Mouse (Mus musculus) Muller cell, postnatal 12 days (primary cell): Measurements from ENCODE around the gene Ankle1.
"Not testable (repeated sequence)": the region's sequence is repeated elsewhere in the genome, so short reads cannot be mapped to it uniquely, and the experiment has no call there.

Source experiments
- DNase-seq: peaks from one replicate; pipeline ENCODE4 v3.0.0-alpha.2; 2015; ENCODE audit errors: inconsistent ontology term

Gene Ankle1

DNA sequence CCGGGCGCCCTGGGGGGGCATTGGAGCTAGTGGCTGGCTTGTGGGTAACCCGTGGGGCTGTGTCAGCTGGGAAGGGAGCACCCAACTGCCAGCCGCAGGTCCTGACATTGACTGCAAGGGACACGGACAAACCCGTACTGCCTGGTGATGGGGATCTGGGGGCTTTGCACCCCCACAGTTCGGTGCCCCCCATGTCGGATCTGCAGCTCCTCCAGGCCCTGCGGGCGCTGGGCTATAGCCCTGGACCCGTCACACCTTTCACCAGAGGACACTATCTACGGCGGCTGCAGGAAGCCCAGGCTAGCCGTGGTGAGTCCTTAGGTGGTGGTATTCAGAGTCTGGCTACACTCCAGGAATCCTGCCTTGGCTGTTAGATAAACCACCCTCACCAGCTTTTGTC, 1.6 kb downstream of the Ankle1 start:
- DNase-seq: no peak

DNA sequence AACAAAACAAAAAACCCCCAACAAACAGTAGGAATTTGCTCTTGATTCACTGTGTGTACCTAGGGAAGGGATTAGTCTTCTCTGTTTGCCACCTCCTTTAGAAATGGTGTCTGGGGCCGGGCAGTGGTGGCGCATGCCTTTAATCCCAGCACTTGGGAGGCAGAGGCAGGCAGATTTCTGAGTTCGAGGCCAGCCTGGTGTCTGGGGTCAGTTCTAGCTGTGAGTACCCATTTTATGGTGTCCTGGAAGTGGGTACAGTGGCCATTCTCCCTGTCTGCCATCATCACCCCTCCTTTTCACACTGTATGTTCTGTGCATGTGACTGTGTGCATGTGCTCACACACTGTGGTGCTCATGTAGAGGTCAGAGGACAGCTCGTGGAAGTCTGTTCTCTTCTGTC, 2.4 kb downstream of the Ankle1 start:
- no peak for DNase-seq

DNA sequence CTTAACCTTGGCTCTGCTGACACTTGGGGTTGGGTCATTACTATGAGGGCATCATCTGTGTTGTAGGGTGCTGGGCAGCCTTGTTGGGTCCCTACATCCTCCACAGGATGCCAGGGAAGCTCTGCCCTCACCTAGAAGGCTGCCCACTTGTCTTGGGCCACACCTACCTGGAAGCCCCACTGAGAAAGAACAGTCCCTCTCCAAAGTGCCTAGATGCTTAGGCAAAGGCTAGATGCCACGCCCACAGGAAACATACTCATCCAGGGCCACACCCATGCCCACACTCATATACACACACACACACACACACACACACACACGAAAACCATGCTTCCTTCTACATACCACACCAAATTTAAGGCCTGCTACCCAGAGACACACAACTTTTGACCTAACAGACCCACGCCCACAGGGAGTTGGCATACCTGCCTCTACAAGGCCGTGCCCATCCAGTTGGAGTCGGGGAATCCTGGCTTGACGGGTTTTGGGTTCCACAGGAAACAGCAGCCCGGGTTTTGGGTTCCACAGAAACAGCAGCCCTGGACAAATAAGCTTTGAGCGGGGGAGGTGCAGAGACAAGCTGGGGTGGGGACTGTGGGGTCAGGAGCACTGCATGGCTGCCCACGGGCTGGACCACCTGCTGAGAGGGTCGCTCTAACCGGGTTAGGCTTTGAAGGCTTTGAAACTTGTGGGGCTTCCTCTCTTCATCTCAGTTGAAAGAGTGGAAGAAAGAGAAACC, 5.9 kb downstream of the Ankle1 start:
- DNase-seq: no peak

DNA sequence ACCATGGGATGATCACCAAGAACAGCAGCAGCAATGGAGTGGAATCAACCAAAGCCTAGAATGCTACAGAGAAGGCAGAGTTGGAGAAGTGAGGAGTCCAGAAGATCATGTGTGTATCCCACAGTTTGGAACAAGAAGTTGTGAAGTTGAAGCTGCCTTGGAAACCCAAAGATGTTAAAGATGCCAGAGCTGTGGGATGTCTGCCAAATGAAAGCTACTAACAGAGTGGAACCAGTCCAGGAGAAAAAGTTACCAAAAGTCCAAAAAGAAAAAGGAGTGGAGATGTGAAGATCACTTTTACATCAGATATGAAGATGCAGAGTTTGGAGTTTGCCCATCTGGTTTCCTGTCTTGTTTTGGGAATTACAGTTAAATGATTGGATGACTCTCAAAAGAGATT, 16.3 kb downstream of the Ankle1 start:
- no peak for DNase-seq

DNA sequence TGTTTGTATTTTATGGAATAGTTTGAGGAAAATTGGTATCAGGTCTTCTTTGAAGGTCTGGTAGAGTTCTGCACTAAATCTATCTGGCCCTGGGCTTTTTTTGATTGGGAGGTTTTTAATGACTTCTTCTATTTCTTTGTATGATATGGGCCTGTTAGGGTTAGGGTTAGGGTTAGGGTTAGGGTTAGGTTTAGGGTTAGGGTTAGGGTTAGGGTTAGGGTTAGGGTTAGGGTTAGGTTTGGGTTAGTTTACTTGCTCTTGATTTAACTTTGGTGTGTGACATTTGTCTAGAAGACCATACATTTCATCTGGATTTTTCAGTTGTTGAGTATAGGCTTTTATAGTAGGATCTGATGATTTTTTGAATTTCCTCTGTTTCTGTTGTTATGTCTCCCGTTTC, 27.1 kb downstream of the Ankle1 start:
- DNase-seq: not testable (repeated sequence)

DNA sequence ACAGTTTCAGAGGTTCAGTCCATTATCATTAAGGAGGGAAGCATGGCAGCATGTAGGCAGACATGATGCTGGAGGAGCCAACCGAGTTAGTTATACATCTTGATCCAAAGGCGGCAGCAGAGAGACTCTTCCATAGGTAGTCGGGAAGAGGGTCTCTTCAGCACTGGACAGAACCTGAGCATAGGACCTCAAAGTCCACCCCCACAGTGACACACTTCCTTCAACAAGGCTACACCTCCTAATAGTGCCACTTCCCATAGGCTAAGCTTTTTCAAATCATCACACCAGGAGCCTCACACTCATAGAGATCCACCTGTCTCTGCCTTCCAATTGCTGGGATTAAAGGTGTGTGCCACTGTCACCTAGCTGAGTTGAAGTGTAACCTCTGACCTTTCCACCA, 31.2 kb downstream of the Ankle1 start:
- DNase-seq: no peak

DNA sequence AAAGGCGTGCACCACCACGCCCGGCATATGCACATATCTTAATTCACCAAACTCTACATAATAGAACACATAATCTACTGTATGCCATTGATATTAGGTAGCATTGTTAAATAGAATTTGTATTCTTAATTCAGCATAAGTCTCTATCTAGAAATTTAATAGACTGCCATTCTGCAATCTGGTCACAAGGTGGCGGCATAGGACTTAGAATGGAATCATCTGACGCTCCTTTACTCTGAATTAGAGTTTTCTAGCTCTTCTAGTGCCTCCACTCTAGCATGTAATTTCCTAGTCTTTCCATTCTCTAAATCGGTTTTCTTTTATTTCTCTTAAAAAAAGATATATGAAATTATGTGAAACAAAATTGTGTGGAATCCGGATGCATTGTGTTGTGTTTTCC, 35.6 kb downstream of the Ankle1 start:
- DNase-seq: peak; percentile 53

DNA sequence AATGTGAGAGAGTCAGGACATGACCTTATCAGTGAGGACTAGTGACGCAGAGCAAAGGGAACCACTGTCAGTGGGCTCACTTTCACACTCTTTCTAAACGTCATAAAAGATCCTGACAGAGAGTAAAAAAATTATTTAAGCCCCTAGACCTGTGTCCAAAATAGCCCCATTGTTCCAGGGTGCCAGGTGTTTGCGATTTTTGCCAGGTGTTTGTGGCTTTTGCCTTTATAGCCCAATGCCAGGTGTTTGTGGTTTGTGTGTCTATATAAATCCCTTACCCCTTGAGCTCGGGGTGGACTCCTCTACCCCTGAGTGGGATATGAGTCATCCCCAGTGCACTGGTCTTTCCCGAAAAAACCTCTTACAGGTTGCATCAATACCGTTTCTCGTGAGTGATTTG, 39.3 kb downstream of the Ankle1 start:
- no peak for DNase-seq

DNA sequence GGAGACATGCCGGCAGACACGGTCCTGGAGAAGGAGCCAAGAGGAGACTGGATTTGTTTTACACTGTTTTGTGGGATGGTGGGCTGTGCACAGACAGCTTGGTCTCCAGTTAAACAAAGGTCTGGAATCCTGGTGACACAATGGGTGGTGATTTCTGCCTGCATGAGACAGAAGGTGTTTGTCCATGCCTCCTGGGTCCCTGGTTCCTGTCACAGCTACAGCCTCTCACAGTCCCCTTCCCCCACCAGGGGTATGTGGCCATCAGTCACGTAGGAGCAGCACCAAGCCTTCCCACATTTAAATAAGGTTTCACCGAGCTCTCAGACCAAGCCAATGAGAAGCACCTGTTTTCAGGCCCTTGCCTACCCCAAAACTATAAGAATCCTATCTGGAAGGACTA, 45.5 kb downstream of the Ankle1 start:
- DNase-seq: no peak

DNA sequence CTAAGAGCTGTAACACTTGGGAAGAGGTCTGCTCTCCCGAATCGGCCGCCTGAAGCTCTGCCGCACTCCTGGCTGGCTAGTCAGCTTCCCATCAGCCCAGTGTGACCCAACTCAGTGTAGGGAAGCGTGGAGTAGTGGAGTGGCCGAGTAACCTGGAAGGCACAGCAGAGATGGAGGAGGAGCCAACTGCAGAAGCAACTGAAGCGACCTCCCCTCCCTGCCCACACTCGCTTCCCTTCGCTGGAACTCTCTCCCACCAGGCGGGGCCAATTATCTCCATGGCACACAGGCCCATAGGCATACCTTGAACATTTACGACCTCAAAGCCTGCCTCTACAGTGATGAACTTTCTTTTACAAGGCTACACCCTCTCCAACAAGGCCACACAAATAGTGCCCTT, 46.0 kb downstream of the Ankle1 start:
- no peak for DNase-seq

DNA sequence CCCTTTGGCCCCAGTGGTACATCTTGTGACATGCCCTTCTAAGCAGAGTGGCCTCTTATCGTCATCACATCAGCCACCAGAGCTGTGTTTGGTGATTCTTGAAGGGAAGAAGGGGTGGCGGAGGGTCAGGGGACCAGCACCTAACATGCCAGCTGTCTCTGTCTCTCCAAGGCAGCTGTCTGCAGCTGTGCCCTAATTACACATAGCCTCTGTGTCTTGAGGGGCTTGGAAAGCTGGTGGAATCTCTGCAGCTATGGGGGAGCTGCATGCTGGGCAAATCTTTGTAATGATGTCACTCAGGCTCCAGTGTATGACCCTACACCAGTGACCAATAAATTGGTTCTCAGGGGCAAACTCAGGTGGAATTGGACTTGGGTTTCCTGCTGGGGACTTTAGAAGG, 46.9 kb downstream of the Ankle1 start:
- DNase-seq: no peak

DNA sequence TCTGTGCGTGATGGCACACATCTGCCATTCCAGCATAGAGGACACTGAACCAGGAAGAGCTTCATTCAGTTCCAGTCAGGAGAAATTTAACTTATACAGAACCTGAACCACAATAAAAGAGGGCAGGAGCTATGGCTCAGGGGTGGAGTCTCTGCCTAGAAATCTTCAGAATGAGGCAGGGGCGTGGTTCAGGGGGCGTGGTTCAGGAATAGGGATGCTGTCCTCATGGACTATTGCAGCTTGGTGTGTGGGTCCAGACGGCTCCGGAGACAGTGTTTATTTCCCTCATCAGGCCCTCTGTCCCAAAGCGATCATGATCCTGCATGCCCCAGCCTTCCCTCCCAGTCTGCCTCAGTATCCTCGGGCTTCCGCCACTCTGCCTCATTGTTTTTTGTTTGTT, 48.9 kb downstream of the Ankle1 start:
- DNase-seq: no peak

DNA sequence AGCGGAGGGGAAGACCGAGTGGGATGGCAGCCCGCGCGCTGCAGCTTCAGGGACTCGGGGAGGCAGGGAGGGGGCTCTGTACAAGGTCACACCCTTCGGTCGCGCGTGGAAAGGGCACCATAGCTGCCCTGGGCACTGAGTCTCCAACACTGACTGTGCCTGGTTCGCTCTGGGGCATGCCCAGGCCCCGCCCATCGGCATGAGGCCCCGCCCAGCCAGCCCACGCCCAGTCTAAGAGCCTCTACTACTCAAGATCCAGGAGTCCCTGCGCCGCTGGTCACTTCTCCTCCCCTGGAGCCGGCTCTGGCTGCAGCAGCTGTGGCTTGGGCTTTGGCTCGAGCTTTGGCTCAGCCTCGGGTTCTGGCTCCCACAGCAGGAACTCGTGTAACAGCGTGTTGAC, 51.1 kb downstream of the Ankle1 start:
- no peak for DNase-seq

DNA sequence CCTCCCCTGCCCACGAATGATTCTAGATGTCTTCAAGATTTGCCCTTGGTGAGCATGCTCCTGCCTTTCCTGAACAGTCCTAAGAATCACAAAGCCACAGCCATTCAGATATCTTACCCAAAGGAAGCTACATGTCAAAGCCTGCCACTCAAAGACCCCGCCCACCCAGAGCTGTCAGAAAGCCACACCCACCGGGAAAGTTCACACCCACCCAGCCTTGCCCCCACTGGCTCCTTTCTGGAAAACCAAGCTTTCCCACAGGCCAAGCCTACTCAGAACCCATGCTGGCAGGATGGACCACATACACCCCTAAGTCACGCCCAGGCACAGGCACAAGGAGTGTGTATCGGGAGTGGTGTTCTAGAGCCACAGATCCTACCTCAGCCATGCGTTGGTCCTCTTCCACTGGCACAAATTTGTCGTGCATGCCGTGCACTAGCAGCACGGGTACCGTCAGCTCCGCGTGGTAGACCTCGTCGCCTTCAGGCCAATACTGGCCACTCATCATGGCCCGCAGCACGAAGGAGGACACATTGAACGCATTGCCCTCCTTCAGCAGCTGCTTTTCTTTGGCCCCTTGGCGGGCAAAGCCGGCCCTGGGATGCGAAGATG, 52.0 kb downstream of the Ankle1 start:
- no peak for DNase-seq
